Mouse (Mus musculus): ENCODE data around the gene Vmn2r46.
"Not testable (repeated sequence)": the region's sequence is repeated elsewhere in the genome, so short reads cannot be mapped to it uniquely, and the experiment has no call there.

The Vmn2r46 gene

GRCm38 (mm10) chr7:9770471-9770870 lies at the start of gene Vmn2r46:
Vmn2r46 (minus strand) TSS chr7:9770571.
- DNase-seq: not testable (repeated sequence)

All from cerebellum, adult 11-12 months (tissue).